Mouse (Mus musculus): ENCODE measurements at regions not wholly inside any gene's neighbourhood (a gene's known extent, or its start where the extent isn't known, plus 50 kb on each side); places are given as distances from the start of the nearest gene placed in this dataset.

DNA sequence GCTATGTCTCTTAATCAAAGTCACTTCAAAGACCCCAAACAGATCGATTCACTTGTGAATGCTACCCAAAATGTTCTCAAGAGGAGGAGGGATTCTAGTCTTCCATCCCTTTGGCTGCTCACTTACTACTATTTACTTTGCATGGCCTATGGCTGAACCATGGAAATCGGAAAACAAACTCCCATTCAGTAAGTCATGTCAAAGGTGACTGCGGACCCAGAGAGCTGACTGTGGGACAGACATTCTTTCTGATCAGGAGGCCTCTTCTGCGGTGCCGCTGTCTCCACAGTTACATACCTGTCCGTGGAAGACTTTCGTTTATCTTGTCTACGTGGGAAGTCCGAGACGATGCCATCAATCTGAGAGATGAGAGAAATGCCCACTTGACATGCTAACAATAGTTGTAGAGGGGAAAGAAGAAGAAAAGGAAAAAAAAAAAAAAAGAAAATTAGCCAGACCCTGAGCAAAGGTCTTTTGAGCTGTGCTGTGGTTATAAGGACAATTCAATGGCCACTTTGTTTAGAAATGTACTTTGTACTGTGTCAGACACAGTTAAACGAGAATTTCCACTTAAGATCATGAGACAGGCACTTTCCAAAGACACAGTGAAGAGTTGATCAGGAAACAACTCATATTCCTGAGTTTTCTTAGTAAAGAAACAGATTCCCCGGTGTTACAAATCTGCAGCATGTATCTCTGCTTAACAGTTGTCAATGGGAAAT lies 92.7 kb downstream of the Olig3 start:
- Histone ChIP-seq H3K4me2 (no peak overlapping the region), H3K9me3 (ENCODE audit: control insufficient read depth, low read length) (no peaks in the 10 kb centered on the region), H3K4me1 (ENCODE audit: control insufficient read depth, insufficient read depth, low read length) (no peaks in the 10 kb centered on the region), H3K27me3 (ENCODE audit: control insufficient read depth, insufficient read depth, low read length) (peaks cover 24% of the 10 kb centered on the region), H3K9ac (ENCODE audit: low read length) (no peak overlapping the region), H3K4me3 (ENCODE audit: low read depth, low read length) (no peak overlapping the region), H3K36me3 (ENCODE audit: control insufficient read depth, insufficient read depth, low read length) (no peaks in the 10 kb centered on the region), H3K27ac (ENCODE audit: low read depth, low read length) (no peak overlapping the region)
- no peak for ATAC-seq (ENCODE audit: low FRiP score)
- no peak for DNase-seq (ENCODE audit: low spot score, missing footprints)
- 25% methylated on average over 12 of the region's 12 CpGs for WGBS

DNA sequence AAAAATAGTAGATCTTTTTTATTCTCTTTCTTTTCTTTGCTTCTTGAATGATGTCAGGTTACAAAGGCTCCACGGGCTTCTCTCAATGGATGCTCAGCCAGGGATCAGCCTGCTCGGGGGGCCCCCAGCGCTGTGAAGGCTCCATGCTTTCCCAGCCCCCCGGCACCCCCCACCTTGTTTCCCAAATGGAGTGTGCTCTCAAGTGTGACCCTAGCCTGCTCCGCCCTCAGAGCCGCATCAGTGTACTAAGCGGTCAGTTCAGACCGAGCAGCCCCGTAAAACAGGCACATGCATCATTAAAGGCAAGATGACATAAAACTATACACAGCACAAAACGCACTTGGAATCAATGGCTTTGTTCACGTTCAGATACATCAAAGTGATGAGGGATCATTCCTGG lies 102.7 kb downstream of the Olig3 start:
- H3K4me2 ChIP-seq, result peak overlapping the region; percentile 14
- H3K36me3 ChIP-seq (ENCODE audit: control insufficient read depth, insufficient read depth, low read length), result no peaks in the 10 kb centered on the region
- peak; percentile 84 for DNase-seq (ENCODE audit: low spot score, missing footprints)
- no peak overlapping the region for H3K9ac ChIP-seq (ENCODE audit: low read length)
- peaks cover 8% of the 10 kb centered on the region for H3K27me3 ChIP-seq (ENCODE audit: control insufficient read depth, insufficient read depth, low read length)
- no peak overlapping the region for H3K4me3 ChIP-seq (ENCODE audit: low read depth, low read length)
- 26% methylated on average over 11 of the region's 11 CpGs for WGBS
- peak; percentile 67 for ATAC-seq (ENCODE audit: low FRiP score)
- H3K27ac ChIP-seq (ENCODE audit: low read depth, low read length), result no peak overlapping the region
- no peaks in the 10 kb centered on the region for H3K9me3 ChIP-seq (ENCODE audit: control insufficient read depth, low read length)
- H3K4me1 ChIP-seq (ENCODE audit: control insufficient read depth, insufficient read depth, low read length), result no peaks in the 10 kb centered on the region

DNA sequence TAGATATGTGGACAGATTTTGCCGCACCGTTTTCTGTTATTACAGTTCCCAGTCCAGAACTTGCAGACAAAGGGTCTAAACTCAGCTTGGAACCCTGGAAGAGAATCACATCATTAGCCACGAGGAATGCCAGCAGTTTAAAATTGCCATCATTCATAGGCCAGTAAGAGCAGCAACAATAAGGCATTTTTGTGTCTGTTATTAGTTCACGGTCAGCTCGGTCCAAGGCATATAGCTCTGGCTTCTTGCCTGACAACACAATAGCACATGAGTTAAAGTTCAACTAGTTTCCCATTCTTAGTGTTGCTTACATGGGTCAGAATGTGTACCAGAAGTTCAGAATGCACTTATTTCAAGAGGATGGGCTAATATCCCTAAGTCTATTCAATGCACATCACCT lies 103.4 kb downstream of the Olig3 start:
- ATAC-seq (ENCODE audit: low FRiP score), result no peak
- 77% methylated on average over 5 of the region's 5 CpGs for WGBS
- DNase-seq (ENCODE audit: low spot score, missing footprints), result peak; percentile 75
- Histone ChIP-seq H3K27ac (ENCODE audit: low read depth, low read length) (no peak overlapping the region), H3K36me3 (ENCODE audit: control insufficient read depth, insufficient read depth, low read length) (no peaks in the 10 kb centered on the region), H3K4me1 (ENCODE audit: control insufficient read depth, insufficient read depth, low read length) (no peaks in the 10 kb centered on the region), H3K4me2 (no peak overlapping the region), H3K9ac (ENCODE audit: low read length) (no peak overlapping the region), H3K9me3 (ENCODE audit: control insufficient read depth, low read length) (no peaks in the 10 kb centered on the region), H3K27me3 (ENCODE audit: control insufficient read depth, insufficient read depth, low read length) (peaks cover 6% of the 10 kb centered on the region), H3K4me3 (ENCODE audit: low read depth, low read length) (no peak overlapping the region)

DNA sequence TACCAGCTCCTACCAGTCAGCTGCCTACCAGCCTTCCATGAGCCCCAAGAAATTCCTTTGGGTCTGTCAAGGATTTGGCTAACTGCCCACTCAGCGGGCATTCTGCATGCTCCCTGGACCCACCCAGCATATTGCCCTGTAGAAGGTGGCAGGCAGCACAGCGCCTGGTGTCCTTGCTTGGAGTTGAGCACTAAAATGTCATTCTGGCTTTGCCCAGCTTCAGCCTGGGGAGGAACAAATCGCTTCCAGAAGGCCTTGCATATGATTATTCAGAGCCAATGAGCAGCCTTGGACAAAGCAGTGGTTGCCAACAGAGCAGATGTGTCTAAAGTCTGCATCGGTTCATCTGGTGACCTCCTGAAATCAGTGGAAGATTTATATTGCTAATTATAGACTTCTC lies 103.8 kb downstream of the Olig3 start:
- DNase-seq (ENCODE audit: low spot score, missing footprints), result peak; percentile 84
- Histone ChIP-seq H3K27ac (ENCODE audit: low read depth, low read length) (no peak overlapping the region), H3K4me1 (ENCODE audit: control insufficient read depth, insufficient read depth, low read length) (no peaks in the 10 kb centered on the region), H3K4me3 (ENCODE audit: low read depth, low read length) (no peak overlapping the region), H3K4me2 (no peak overlapping the region), H3K36me3 (ENCODE audit: control insufficient read depth, insufficient read depth, low read length) (no peaks in the 10 kb centered on the region), H3K9ac (ENCODE audit: low read length) (no peak overlapping the region), H3K9me3 (ENCODE audit: control insufficient read depth, low read length) (no peaks in the 10 kb centered on the region), H3K27me3 (ENCODE audit: control insufficient read depth, insufficient read depth, low read length) (peaks cover 6% of the 10 kb centered on the region)
- 75% methylated on average over 4 of the region's 4 CpGs for WGBS
- ATAC-seq (ENCODE audit: low FRiP score), result no peak

DNA sequence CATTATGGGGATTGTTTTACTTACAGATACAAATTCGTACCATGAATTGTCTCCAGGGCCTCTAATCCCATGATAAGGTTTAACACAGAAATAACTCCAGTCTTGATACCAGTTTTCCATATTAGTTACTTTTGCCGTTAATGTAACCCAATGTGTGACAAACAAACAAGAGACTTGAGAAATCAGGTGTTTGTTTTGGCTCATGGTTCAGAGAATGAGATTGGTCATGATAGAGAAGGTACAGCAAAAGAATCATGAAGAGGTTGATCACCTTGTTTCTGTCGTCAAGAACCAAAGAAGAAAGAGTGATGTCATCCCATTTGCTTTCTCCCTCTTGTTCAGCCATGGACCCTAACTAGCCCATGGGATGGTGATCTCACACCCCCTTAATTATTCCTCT lies 107.5 kb downstream of the Olig3 start:
- Histone ChIP-seq H3K4me3 (ENCODE audit: low read depth, low read length) (no peak overlapping the region), H3K27ac (ENCODE audit: low read depth, low read length) (no peak overlapping the region), H3K36me3 (ENCODE audit: control insufficient read depth, insufficient read depth, low read length) (no peaks in the 10 kb centered on the region), H3K4me1 (ENCODE audit: control insufficient read depth, insufficient read depth, low read length) (no peaks in the 10 kb centered on the region), H3K4me2 (no peak overlapping the region), H3K9ac (ENCODE audit: low read length) (no peak overlapping the region), H3K9me3 (ENCODE audit: control insufficient read depth, low read length) (no peaks in the 10 kb centered on the region), H3K27me3 (ENCODE audit: control insufficient read depth, insufficient read depth, low read length) (no peaks in the 10 kb centered on the region; the same call in none of the 2 replicates)
- 83% methylated on average over 3 of the region's 3 CpGs for WGBS
- no peak for ATAC-seq (ENCODE audit: low FRiP score)
- no peak for DNase-seq (ENCODE audit: low spot score, missing footprints)

DNA sequence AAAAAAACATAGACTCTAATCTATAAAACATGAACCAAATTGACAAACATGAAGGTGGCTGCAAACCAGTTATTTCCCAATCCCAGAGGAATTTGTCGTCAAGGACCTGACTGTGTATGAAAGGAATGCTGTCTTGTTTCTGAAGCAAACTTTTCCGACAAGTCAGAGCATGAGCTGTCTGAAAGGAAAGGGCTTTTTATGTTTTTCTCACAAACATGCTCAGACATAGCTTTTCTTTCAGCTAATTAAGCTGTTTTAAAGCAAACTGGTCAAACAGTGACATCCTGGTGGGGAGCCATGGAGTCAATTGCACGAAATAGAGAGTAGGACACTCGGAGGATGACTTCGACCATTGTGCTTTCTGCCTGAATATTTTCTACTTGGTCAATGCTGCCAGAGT lies 108.2 kb downstream of the Olig3 start:
- 20% methylated on average over 5 of the region's 5 CpGs for WGBS
- H3K4me3 ChIP-seq (ENCODE audit: low read depth, low read length), result no peak overlapping the region
- ATAC-seq (ENCODE audit: low FRiP score), result no peak
- H3K27me3 ChIP-seq (ENCODE audit: control insufficient read depth, insufficient read depth, low read length), result no peaks in the 10 kb centered on the region; the same call in none of the 2 replicates
- no peaks in the 10 kb centered on the region for H3K36me3 ChIP-seq (ENCODE audit: control insufficient read depth, insufficient read depth, low read length)
- H3K27ac ChIP-seq (ENCODE audit: low read depth, low read length), result no peak overlapping the region
- no peaks in the 10 kb centered on the region for H3K4me1 ChIP-seq (ENCODE audit: control insufficient read depth, insufficient read depth, low read length)
- DNase-seq (ENCODE audit: low spot score, missing footprints), result peak; percentile 87
- no peak overlapping the region for H3K4me2 ChIP-seq
- H3K9ac ChIP-seq (ENCODE audit: low read length), result no peak overlapping the region
- H3K9me3 ChIP-seq (ENCODE audit: control insufficient read depth, low read length), result no peaks in the 10 kb centered on the region

DNA sequence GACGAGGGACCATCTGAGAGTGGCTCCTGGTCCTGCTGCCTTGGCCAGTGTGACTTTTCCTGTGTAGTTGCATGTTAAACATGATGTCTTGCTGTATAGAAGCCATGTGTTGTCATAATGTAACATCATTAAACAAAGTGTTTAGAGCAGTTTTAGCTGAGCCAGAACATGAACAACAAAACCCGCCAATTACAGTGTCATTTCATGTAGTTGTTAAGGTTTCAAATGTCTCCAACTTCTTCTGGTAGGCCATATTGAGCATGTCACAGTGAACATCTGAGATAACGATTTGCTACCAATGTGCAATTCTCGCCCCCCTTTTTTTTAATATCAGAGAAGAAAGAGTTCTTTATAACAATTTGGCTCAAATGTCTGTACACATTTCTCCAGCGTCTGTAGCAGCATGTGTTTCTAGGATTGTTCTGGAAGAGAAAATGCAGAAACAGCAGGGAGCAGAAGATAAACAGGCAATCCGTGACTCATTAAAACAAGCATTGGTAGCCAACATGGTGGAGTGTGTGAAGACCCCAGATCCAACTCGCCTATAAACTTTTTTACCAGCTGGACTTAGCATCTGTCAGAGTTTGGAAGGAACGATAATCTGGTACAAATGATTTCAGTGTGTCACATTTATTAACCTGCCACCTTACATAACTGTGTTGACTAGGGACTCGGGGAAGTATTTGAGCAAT lies 115.2 kb downstream of the Olig3 start:
- H3K27me3 ChIP-seq (ENCODE audit: control insufficient read depth, insufficient read depth, low read length), result no peaks in the 10 kb centered on the region; the same call in 1 of the 2 replicates
- 81% methylated on average over 9 of the region's 9 CpGs for WGBS
- no peak for ATAC-seq (ENCODE audit: low FRiP score)

DNA sequence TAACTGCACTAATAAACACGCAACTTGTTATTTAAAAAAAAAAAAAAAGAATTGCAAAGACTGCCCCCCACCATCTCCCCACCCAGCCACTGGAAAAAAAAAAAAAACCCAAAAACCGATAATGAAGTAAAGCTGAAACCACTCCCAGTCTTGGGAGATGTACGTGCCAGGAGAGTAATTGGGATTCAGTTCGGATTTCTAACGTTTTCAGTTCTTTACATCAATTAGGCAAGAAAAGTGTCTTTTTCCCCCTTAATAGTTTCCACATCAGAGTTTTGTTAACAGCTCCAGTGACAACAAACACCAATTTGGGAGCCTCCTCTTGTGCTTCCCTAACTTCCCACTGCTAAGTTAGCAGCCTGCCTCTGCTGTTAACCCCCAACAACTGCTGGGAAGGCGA lies 115.7 kb downstream of the Olig3 start:
- H3K27ac ChIP-seq (ENCODE audit: low read depth, low read length), result no peak overlapping the region
- H3K9me3 ChIP-seq (ENCODE audit: control insufficient read depth, low read length), result no peaks in the 10 kb centered on the region
- WGBS, result 55% methylated on average over 6 of the region's 6 CpGs
- no peak overlapping the region for H3K4me3 ChIP-seq (ENCODE audit: low read depth, low read length)
- DNase-seq (ENCODE audit: low spot score, missing footprints) (peak; percentile 57), ATAC-seq (ENCODE audit: low FRiP score) (no peak)
- H3K4me2 ChIP-seq, result no peak overlapping the region
- H3K27me3 ChIP-seq (ENCODE audit: control insufficient read depth, insufficient read depth, low read length), result no peaks in the 10 kb centered on the region; the same call in 1 of the 2 replicates
- H3K36me3 ChIP-seq (ENCODE audit: control insufficient read depth, insufficient read depth, low read length), result no peaks in the 10 kb centered on the region
- no peak overlapping the region for H3K9ac ChIP-seq (ENCODE audit: low read length)
- no peaks in the 10 kb centered on the region for H3K4me1 ChIP-seq (ENCODE audit: control insufficient read depth, insufficient read depth, low read length)

More for the DNA sequence above, 115.2 kb downstream of the Olig3 start:
- H3K4me2 ChIP-seq, result no peak overlapping the region
- no peaks in the 10 kb centered on the region for H3K36me3 ChIP-seq (ENCODE audit: control insufficient read depth, insufficient read depth, low read length)
- no peaks in the 10 kb centered on the region for H3K4me1 ChIP-seq (ENCODE audit: control insufficient read depth, insufficient read depth, low read length)
- H3K9me3 ChIP-seq (ENCODE audit: control insufficient read depth, low read length), result no peaks in the 10 kb centered on the region
- H3K27ac ChIP-seq (ENCODE audit: low read depth, low read length), result no peak overlapping the region
- no peak overlapping the region for H3K9ac ChIP-seq (ENCODE audit: low read length)
- H3K4me3 ChIP-seq (ENCODE audit: low read depth, low read length), result no peak overlapping the region
- DNase-seq (ENCODE audit: low spot score, missing footprints), result peak; percentile 75

DNA sequence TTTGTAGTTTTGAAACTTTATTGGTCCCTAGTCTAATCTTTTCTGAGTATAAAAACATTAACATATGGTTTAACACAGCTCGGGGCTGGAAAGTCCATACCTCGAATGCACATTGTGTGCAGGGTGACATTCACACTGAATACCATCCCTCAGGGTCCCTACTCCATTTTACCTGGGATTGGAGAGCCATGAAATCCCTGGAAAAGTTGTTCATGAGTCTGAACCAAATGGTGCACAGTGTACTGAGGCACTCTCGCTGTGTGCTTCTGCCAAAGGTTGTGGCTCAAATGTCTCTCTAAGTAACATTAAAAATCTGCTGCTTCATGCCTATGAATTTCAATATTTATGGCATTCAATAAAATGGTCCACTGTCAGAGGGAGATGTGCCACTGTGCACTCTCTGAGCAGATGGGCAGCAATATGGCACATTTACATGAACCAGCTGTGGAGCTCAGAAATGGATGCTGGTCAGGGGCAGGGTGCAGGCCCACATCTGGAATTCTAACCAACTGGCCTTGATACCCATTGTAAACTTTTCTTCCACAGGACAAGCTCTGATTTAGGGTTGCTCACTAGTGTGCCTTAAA lies 116.7 kb downstream of the Olig3 start:
- Histone ChIP-seq H3K4me3 (ENCODE audit: low read depth, low read length) (no peak overlapping the region), H3K27me3 (ENCODE audit: control insufficient read depth, insufficient read depth, low read length) (no peaks in the 10 kb centered on the region; the same call in 1 of the 2 replicates), H3K36me3 (ENCODE audit: control insufficient read depth, insufficient read depth, low read length) (no peaks in the 10 kb centered on the region), H3K9ac (ENCODE audit: low read length) (no peak overlapping the region), H3K27ac (ENCODE audit: low read depth, low read length) (no peak overlapping the region), H3K9me3 (ENCODE audit: control insufficient read depth, low read length) (no peaks in the 10 kb centered on the region), H3K4me1 (ENCODE audit: control insufficient read depth, insufficient read depth, low read length) (no peaks in the 10 kb centered on the region), H3K4me2 (no peak overlapping the region)
- WGBS, result 87% methylated on average over 3 of the region's 3 CpGs
- DNase-seq (ENCODE audit: low spot score, missing footprints), result no peak
- ATAC-seq (ENCODE audit: low FRiP score), result no peak
